In the genomic region with DNA sequence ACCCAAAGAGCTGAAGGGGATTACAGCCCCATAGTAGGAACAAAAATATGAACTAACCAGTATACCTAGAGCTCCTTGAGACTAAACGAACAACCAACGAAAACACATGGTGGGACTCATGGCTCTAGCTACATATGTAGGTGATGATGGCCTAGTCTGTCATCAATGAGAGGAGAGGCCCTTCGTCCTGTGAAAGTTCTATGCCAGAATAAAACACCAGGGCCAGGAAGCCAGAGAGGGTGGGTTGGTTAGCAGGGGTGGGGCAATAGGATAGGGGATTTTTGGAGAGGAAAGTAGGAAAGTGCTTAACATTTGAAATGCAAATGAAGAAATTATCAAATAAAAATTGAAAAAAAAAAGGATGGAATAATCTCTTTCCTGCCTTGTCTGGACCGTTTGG, we compare ENCODE assay signal across 18 mouse cellular contexts. TPM values are rescaled to one million over a fixed set of nuclear protein-coding genes. Genes with fewer than 3 reads are reported as not detected.
DNase-seq lines count a peak whose midpoint lies in the region; ATAC-seq lines count a peak whose summit lies in the region.
"Not testable (repeated sequence)": the region's sequence is repeated elsewhere in the genome, so short reads cannot be mapped to it uniquely, and the experiment has no call there.
"Had no signal": no experiment of that assay in that cellular context is flagged by ENCODE, and none has a peak within 500 bp of the region (broad histone marks: within the 10 kb centered on the region; RNA-seq: fewer than 3 reads in every experiment).

No protein-coding gene starts in this region.

- H3K4me3 ChIP-seq in heart, embryonic 11.5 days (ENCODE audit: low read depth, low read length); heart, embryonic 15.5 days; liver, embryonic 11.5 days (ENCODE audit: low read depth, low read length): not testable (repeated sequence)

- peak; percentile 78; the same call in 1 of the 2 replicates for ATAC-seq in heart, embryonic 11.5 days (replicated peaks; ENCODE audit: insufficient number of reproducible peaks, low FRiP score, low TSS enrichment)
- peak; percentile 62; the same call in 1 of the 2 replicates for ATAC-seq in heart, embryonic 15.5 days (replicated peaks; ENCODE audit: insufficient number of reproducible peaks, insufficient read depth, low FRiP score, low read depth)
- ATAC-seq in liver, embryonic 11.5 days (replicated peaks; ENCODE audit: low FRiP score), result not testable (repeated sequence)

- H3K9ac ChIP-seq in heart, embryonic 11.5 days (ENCODE audit: low read depth, low read length); heart, embryonic 15.5 days; liver, embryonic 11.5 days (ENCODE audit: low read depth, low read length): not testable (repeated sequence)

- not testable (repeated sequence) for H3K36me3 ChIP-seq in heart, embryonic 11.5 days (ENCODE audit: control insufficient read depth, insufficient read depth, low read length); heart, embryonic 15.5 days; liver, embryonic 11.5 days (ENCODE audit: control insufficient read depth, insufficient read depth, low read length)

- H3K27me3 ChIP-seq in heart, embryonic 11.5 days (ENCODE audit: control insufficient read depth, insufficient read depth, low read length); heart, embryonic 15.5 days; liver, embryonic 11.5 days (replicated peaks; ENCODE audit: control insufficient read depth, insufficient read depth, low read length): not testable (repeated sequence)

- H3K27ac ChIP-seq in heart, embryonic 11.5 days (ENCODE audit: low read depth, low read length); heart, embryonic 15.5 days; liver, embryonic 11.5 days (ENCODE audit: low read depth, low read length): not testable (repeated sequence)

- not testable (repeated sequence) for H3K4me1 ChIP-seq in heart, embryonic 11.5 days (ENCODE audit: control insufficient read depth, insufficient read depth, low read length); heart, embryonic 15.5 days (replicated peaks); liver, embryonic 11.5 days (replicated peaks; ENCODE audit: control insufficient read depth, insufficient read depth, low read length)

- not testable (repeated sequence) for H3K4me2 ChIP-seq in heart, embryonic 11.5 days; heart, embryonic 15.5 days; liver, embryonic 11.5 days

- WGBS in heart, embryonic 11.5 days (ENCODE audit: insufficient replicate concordance), result 73% methylated on average over 2 of the region's 4 CpGs
- WGBS in heart, embryonic 15.5 days, result 50% methylated on average over 4 of the region's 4 CpGs
- 66% methylated on average over 2 of the region's 4 CpGs for WGBS in liver, embryonic 11.5 days

- peak; percentile 2 for DNase-seq in ZHBTc4 (ENCODE audit: low read depth, low spot score)
- peak; percentile 18 for DNase-seq in gastrocnemius, postnatal 25 days
- peak; percentile 3 for DNase-seq in kidney, adult 18-20 months
- peak; percentile 20 for DNase-seq in liver, embryonic 11.5 days (ENCODE audit: low spot score)
- peak; percentile 27 to 60 for DNase-seq in urinary bladder, postnatal 4 days (ENCODE audit: low spot score in 2 of 2)

- H3K9me3 ChIP-seq in heart, embryonic 11.5 days (replicated peaks; ENCODE audit: control insufficient read depth, low read length); heart, embryonic 15.5 days (replicated peaks); liver, embryonic 11.5 days (ENCODE audit: control insufficient read depth, low read length): not testable (repeated sequence)

RNA-seq across cellular contexts. Expression of a gene that starts 6.3 kb away (rescaled TPM):
- total RNA-seq in gastrocnemius, postnatal 25 days (2021), result not detected
- not detected in 2 replicates for polyA plus RNA-seq in heart, embryonic 11.5 days (2014; fragmentation: Nextera tagmentation; extraction: Ambion mirVana)
- not detected in 2 replicates for polyA plus RNA-seq in heart, embryonic 15.5 days (2015; fragmentation: Nextera tagmentation; extraction: Ambion mirVana)
- 0.10 TPM in 1 of 2 replicates, not detected in the other for polyA plus RNA-seq in liver, embryonic 11.5 days (2014; fragmentation: Nextera tagmentation; extraction: Ambion mirVana)
- total RNA-seq: adrenal gland, adult 8-10 months; forebrain, postnatal 0 days had no signal
- polyA plus RNA-seq: cerebellum, adult 2 months; cortical plate, adult 2 months; embryonic facial prominence, embryonic 10.5 days; embryonic facial prominence, embryonic 12.5 days; embryonic facial prominence, embryonic 14.5 days; forebrain, embryonic 11.5 days; forebrain, embryonic 13.5 days; forebrain, embryonic 15.5 days; forebrain, postnatal 0 days; G1E had no signal
